Mouse (Mus musculus) brain, embryonic 14.5 days (tissue): Measurements from ENCODE around the gene P2rx4.

Source experiments
- CTCF ChIP-seq: fragments of 200-500 bp; IDR thresholded peaks from 2 replicates; pipeline ENCODE4 v1.5.1; 2012; ENCODE audit warnings: inconsistent platforms, mild to moderate bottlenecking, moderate library complexity, borderline replicate concordance; ENCODE audit not compliant: insufficient read depth, insufficient read length; ENCODE audit errors: extremely low read depth
- POLR2A ChIP-seq: fragments of 200-500 bp; IDR thresholded peaks from 2 replicates; pipeline ENCODE4 v1.6.1; 2012; ENCODE audit warnings: mild to moderate bottlenecking, inconsistent platforms, borderline replicate concordance; ENCODE audit not compliant: poor library complexity, insufficient read depth, insufficient read length, severe bottlenecking; ENCODE audit errors: extremely low read depth

- TF ChIP-seq CTCF (no peak), POLR2A (no peak)
Observed at GRCm38 (mm10) chr5:122695516-122695915, 11.8 kb upstream of the P2rx4 start.
